Mouse (Mus musculus) gastrocnemius, postnatal 14 days (tissue): ENCODE data around the gene Cmtm7. TPM values are rescaled to one million over a fixed set of nuclear protein-coding genes. Genes with fewer than 3 reads are reported as not detected.

Source experiments
- DNase-seq: peaks from one replicate; pipeline ENCODE4 v3.0.0; 2021; ENCODE audit warnings: mixed read lengths
- intact Hi-C: fragments of 180-260 bp; cut with DNase I; formaldehyde crosslinking; loops from one replicate; pipeline ENCODE4 v1.15.1; 2025; ENCODE audit warnings: low total_unique reads
- long read RNA-seq, 2 experiments: library from polyadenylated mRNA; stranded (forward); transcript quantifications; one replicate each; pipeline ENCODE4 v2.0.0; 2021
- total RNA-seq, 2 experiments: library from RNA; stranded (reverse); gene quantifications; 2 replicates each; pipeline ENCODE4 v1.2.3; 2021

Cmtm7 gene
- total RNA-seq, result 10 to 100 TPM in 1 of 2 experiments, 1 to 10 TPM in 1; 7.3 to 10.6 TPM
- long read RNA-seq, experiment 1, partial matches to known transcripts, result 0 of 4 reads
- long read RNA-seq, experiment 1, other reads (novel, unspliced or antisense), result 0 of 4 reads
- long read RNA-seq, experiment 2, transcript Cmtm7-201 (5 exons, 993 nt), result major isoform, 6 of 7 reads
- long read RNA-seq, experiment 2, partial matches to known transcripts, result 0 of 7 reads
- long read RNA-seq, experiment 2, other reads (novel, unspliced or antisense), result 1 of 7 reads

DNA sequence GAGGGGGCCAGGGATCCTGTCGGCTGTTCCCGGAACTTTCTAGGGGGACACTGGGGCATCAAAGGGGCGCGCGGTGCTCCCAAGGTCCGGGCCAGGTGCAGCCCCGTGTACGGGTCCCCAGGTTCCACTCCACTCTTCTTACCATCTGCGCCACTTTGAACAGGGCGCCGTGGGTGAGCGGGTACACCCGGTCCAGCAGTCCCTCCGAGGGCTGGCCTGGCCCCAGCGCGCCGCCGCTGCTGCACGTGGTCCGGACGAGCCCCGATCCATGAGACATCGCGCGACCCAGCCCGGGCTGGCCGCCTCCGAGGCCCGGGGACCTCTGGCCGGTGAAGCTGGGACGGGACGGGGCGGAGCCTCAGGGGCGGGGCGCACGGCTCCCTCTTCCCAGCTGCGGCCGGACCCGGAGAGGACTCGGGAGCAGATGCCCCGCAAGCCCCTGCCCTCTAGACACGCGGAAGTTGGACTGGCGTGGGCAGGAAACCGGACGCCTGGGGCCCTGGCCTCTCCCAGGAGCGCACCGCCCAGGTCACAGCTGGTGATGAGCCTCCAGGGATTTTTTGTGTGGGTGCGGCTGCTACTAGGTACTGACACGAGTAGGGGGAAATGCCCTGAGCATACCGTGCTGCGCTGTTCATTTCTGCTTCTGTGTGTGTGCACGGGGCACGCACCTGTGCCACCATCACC, at the start of gene Cmtm7:
TSS of gene Cmtm7 (minus strand) at position 331 of the 687 bp plus-strand sequence.
- DNase-seq, result peak; percentile 85
- intact Hi-C loops, result no loop called here

DNA sequence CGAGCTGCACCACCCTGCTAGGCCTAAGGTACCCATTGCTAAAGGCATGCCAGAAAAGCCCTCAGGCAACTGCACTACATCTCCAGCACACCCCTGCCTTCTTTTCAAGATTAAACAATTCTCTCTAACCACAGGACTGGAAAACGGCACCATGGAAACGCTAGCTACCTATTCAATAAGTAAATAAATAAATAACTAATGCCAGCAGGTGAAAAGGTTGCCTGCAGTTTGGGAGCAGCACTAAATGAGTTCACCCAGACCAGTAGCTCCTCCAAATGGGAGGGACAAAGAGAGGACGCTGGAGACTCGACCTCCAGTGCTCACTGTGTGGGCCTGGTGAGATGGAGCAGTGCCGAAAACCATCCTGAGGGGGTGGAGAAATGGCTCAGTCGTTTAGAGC, 48.7 kb upstream of the Cmtm7 start:
- intact Hi-C loops, result no loop called here
- DNase-seq, result no peak

DNA sequence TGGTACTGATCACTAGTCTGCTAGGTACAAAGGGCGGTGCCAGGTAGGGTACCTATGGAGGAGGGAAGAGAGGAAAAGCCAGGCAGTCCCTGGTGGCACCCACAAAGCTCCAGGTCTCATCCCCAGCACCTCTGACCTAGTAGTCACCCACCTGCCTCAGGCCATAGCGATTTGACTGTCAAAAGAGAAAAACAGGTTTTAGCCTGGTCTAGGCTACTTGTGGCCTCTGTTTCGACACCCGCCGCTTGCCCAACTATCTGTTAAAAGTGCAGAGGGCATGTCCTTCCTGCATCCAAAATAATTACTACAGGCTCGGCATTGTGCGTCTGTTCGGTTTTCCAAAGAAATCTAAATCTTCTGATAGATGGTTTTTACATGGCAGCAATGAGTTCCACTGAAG, 48.0 kb upstream of the Cmtm7 start:
- intact Hi-C loops, result no loop called here
- no peak for DNase-seq

DNA sequence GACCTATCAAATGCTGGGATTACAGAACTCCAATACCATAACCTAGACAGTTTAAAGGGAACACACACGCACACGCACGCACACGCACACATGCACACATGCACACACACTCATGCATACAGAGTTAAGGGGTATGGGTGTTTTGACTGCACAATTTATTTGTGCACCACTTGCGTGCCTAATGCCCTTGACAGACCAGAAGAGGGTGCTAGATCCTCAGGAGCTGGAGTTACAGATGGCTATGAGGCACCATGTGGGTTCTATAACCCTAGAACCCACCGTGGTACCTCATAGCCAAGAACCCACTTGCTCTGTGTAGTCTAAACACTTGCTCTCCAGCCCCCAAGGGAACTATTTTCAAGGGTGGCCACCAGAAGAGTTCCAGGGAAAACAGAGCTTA, 46.7 kb upstream of the Cmtm7 start:
- intact Hi-C loops, result no loop called here
- no peak for DNase-seq

DNA sequence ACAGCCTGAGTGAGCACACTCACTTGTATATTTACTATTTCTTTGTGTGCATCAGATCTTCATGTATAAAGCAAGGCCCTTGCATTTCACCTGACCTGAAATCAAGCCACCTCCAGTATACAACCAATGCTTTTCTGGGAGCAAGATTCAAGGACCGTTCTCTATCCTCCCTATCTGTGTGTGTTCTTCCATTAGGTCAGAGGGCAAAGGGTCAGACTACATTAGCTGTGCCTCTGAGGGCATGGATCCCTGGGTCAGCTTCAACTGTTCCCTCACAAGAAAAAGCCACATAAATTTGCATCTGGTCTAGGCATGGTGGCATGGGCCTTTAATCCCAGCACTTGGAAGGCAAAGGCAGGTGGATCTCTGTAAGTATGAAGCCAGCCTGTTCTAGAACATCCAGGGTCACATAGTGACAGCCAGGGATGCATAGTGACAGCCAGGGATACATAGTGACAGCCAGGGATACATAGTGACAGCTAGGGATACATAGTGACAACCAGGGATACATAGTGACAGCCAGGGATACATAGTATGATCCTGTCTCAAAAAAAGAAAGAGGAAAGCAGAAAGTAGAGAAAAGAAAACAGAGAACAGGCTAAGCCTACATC, 45.7 kb upstream of the Cmtm7 start:
- intact Hi-C loops, result no loop called here

DNA sequence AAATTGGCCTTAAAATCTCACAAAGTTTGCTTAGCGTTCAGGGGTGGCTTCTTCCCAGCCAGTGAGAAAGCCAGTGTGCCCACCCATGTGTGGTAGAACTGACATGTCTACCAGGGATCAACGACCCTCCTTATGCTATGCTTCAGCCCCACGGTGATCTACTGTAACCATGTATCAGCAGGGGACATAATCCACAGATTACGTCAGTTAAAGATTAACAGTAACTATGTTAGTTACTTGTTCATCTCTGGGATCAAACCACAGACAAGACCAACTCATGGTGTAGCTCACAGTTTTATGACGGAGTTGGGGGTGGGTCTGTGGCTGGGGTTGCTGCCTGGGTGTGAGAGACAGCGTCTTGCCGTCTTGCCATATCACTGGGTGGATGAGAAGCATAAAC, 42.5 kb upstream of the Cmtm7 start:
- intact Hi-C loops, result no loop called here

More for the DNA sequence above, 45.7 kb upstream of the Cmtm7 start:
- no peak for DNase-seq

DNA sequence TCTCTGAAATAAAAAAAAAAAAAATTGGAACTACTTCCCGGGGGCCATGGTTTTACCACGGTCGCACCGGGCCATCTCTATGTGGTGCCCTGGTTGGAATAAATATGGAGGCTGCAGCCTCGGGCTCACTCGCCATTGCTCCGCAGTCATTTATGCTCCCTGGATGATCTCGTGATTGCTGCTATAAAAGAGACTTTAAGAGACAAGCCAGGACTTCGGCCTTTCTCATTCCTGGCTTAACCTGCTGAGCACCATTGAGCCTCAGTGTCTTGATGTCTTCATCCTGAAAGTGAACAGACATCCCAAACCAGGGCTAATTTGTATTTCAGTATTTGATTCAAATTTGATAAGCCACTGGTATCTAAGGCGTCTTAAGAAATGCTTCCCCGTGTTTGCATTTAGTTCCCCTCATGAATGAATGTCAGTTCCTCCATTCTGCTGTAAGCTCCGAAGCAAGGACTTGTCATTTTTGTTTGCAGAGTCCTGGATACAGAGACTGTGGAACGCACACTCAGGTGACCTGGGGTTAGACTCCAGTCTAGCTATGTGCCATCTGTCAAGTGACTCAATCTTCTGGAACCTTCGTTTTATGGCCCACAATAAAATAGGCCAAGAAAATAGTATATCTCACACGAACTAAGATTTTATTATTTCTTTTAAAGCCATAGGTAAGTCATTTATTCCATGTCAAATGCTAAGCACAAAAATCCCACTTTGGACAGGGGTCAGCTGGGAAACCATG, 40.1 kb upstream of the Cmtm7 start:
- intact Hi-C loops, result no loop called here

More for the DNA sequence above, 42.5 kb upstream of the Cmtm7 start:
- no peak for DNase-seq

DNA sequence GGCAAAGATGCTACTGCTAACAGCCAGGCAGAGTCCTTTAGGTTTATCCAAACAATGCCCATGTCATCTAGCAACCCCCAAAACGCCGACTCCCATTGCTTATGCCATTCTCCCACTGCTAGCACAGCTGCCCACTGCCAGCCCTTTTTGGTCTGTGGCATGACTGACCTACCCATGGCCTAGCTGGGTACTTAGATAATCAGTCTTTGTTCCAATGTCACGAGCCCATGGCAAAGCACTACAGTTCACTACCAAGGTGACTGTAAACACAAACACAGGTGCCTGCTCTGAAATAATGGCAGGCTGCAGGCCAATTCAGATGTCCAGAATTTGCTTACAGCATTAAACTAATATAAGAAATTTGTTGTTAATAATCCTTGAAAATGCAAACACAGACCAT, 37.3 kb upstream of the Cmtm7 start:
- no peak for DNase-seq
- intact Hi-C loops, result no loop called here

More for the DNA sequence above, 40.1 kb upstream of the Cmtm7 start:
- no peak for DNase-seq

DNA sequence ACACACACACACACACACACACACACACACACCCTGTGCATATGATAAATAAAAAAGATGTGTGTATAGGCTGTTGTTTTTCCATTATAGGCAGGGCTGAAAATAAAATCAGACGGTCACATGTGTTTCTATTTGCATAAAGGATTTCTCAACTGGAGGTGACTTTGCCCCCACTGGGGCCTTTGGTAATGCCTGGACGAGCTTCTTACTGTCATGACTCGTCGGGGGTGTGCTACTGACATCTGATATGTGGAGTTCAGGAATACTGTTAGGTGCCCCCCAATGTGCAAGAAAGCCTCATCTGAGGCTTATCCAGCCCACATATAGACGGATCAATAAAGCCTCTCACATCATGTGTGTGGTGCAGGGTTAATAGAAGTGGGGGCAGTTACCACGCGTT, 35.4 kb upstream of the Cmtm7 start:
- no peak for DNase-seq
- intact Hi-C loops, result no loop called here

DNA sequence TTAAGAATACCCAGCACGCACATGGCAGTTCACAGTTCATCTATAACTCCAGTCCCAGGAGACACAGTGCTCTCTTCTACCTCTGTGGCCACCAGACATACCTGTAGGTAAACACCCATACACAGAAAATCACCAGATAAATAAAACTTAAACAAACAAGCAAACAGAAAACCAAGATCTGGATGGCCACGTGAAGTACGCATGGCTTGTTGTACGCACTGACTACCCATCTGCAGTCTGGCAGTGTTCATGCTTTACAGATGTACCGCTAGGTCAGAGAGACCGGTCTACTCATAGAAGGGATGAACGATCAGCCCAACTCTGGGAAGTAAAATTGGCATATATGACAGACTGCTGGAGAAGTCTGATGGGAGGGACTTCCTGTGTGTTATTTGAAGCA, 34.5 kb upstream of the Cmtm7 start:
- DNase-seq, result no peak
- intact Hi-C loops, result no loop called here

DNA sequence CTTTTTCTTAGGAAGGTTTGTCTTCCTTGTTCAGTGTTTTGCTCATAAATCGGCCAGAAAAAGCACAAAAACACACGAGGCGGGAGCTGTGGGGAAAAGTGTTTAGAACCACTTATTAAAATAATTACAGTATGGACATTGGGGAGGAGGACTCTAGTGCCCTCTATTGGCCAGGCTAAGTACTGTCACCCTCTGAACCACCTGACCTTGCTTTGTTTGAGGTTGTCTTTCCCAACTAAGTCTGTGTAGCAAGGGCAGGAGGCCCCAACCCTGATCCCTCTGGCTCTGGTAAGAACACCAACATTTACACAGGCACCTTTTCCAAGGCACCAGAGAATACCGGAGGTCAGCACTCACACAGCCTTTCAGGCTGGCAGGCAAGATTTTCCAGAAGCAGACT, 33.7 kb upstream of the Cmtm7 start:
- intact Hi-C loops, result no loop called here
- DNase-seq, result no peak

DNA sequence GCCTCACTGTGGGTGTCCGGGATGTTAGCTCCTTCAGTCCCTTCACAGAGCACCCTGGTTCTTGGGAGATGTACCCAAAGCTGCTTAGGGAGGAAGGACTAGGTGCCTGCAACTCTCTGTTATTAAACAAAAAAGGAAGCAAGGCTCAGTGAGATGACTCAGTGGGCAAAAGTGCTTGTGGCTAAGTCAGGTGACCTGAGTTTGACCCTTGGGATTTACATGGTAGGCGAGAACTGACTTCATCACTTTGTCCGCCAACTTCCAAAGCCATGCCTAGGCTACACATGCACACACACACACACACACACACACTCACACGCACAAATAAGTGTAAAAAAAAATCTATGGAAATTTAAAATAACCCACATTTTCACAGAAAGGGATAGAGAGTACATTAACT, 30.3 kb upstream of the Cmtm7 start:
- no peak for DNase-seq
- intact Hi-C loops, result no loop called here

DNA sequence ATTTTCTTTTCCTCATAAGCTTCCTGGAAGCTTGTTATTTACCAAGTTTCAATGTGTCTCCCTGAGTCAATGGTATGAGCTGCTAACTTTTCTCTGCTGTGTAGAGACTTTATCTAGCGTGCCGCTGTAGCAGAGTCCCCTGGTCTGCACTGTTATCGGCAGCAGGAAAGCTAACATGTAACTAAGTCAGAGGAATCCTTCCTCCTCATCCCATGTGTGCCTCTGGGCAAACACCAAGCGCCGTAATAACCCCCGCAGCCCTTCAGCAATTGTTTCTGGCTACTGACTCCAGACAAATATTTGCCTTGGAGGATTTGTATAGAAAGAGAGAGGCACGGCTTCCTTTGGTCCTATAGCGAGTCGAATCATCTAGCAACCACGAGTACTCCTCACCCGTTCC, 29.2 kb upstream of the Cmtm7 start:
- DNase-seq, result no peak
- intact Hi-C loops, result no loop called here

DNA sequence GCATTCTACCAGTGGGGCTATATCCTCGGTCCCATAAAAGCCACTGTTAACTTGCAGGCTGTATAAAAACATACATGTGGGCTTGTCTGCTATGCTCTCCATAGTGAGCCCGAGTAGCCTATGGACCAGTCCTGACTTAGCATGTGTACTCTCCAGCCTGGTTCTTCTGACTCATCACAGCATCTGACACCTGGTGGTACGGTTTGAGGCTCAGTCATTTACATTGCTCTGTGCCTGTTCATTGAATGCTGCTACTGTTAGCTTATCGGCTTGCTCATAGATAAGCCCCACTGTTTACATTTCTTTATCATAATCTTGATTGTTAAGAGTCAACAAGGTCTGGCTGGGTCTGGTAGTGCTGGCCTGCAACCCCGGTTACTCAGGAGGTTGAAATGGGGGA, 27.0 kb upstream of the Cmtm7 start:
- no peak for DNase-seq
- intact Hi-C loops, result no loop called here

DNA sequence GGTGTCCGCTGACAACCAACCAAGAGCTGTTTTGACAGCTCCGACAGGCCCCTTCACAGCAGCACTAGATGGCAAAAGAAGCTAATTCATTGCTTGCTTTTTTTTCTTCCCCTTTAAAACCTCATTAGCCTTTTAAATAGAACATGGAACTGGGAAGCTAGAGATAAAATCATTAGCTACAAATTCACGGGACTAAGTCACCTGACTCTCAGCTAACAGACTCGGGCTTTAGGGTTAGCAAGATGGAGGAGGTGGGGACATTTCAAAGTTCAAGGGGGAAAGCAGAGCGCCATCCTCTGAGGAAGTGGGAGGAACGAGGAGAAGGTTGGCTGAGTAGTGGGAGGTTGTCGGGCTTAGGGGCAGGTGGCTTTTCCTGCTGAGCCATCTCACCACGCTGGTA, 25.6 kb upstream of the Cmtm7 start:
- DNase-seq, result no peak
- intact Hi-C loops, result no loop called here

DNA sequence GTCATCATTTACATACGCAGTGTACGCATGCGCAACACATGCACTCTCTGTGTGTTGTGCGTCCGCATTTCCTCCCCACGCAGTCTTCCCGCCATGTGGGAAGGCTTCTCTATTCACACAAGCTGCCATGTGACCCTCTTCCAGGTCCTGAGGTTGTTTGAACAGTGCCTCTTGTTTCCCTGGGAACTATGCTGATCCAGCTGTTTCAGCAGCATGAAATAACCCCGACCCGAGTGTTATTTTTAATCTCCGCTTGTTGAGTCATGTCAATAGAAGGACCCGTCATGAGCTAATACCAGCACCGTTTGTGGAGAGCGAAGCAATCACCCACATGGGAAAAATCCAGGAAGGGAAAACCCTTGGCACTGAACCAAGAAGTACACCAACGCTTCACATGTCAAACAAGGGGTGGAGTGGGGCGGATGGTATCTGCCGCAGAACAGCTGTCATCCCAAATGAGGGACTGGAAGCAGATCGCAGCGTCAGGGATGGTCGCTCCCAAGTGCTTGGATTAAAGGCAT, 23.6 kb upstream of the Cmtm7 start:
- intact Hi-C loops, result no loop called here
- peak; percentile 35 for DNase-seq

DNA sequence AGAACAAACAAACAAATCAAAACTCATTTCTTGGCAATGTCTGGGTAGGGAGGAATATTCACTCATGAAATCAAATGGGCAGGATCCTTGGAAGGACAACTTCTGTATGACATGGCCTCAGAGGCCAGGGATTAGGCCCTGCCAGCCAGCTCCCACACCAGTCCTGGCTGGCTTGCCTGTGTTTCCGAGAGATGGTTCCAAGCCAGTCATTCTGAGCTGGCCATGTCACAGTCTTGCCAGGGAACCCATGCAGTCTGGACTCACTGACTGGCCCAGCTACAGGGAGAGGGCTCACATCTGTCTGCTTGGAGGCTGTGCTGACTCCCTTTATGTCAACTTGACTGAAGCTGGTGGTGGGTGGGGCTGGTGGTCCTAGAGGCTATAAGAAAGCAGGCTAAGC, 20.5 kb upstream of the Cmtm7 start:
- intact Hi-C loops, result no loop called here
- DNase-seq, result peak; percentile 56

DNA sequence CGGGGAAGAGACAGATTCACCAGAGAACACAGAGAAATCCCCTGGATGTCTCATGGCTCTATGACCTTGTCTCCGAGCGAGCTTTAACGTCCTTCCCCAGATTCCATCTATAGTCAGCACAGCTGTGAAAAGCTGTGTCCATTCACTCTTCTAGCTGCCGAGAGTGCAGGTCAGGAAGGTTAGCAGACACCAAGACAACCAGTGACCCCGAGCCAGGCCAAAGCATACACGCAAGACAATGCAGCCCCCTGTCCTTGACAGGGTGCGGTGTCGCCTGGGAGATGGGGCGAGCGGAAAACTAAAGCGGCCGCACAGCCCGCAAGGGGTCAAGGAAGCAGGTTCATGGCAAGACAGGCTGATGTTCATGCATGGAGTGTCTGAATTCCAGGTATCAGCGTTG, 19.6 kb upstream of the Cmtm7 start:
- DNase-seq, result no peak
- intact Hi-C loops, result no loop called here

DNA sequence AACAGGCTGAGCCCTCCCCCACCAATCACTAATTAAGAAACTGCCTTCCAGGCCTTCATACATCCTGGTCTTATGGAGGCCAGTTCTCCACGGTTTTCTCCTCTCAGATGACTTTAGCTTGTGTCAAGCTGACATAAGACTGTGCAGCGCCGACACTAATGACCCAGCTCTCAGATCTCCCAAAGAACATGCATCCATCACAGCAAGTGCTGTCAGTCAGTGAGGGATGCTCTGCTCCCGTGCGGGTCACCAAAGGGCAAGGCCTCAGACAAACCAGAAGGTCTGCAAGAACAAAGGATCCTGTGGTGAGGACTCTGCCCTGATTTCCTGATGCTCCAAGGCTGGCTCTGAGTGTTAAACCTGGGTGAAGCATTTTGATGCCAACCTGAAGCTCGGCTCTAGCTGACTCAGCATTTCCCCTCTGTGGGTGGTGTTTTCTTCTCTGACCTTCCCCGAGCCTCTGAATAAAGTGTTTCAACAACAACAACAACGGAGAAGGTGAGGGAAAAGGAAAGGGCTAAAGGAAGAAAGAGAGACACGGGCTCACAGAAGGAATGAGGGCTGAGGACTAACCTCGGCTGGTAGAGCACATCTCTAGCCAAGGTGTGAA, 17.9 kb upstream of the Cmtm7 start:
- DNase-seq, result no peak
- intact Hi-C loops, result loop anchor here (5.0 kb wide), 2 partner anchors 88 to 158 kb away; no protein-coding TSS in a partner anchor

DNA sequence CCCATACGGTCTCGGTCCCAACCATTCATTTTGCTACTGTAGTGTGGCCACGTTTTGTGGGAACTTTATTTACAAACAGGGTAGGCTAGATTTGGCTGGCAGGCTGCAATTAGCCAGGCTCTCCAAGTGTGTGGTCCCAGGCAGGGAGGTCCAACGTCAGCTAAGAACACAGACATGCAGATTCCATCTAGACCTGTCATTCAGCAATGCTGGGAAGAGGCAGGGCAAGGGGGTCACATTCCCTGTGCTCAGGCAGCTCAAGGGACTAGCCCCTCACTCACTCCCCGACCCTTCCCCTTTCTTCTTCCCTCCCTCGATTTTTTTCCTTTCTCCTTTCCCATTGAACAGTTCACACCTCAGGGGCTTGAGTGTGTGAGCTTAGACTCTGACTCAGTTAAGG, 17.2 kb upstream of the Cmtm7 start:
- DNase-seq, result no peak
- intact Hi-C loops, result loop anchor here (5.0 kb wide), 2 partner anchors 88 to 158 kb away; no protein-coding TSS in a partner anchor
